Mouse (Mus musculus) kidney, postnatal 0 days (tissue): ENCODE measurements around the gene Mrpl36. TPM values are rescaled to one million over a fixed set of nuclear protein-coding genes. Genes with fewer than 3 reads are reported as not detected.
A peak's percentile ranks its signal among the peaks of the same experiment; 100 is the strongest.

Source experiments
- ATAC-seq: fragments of 200-750 bp; cut with Nextera tagmentation; replicated peaks from 2 replicates; pipeline ENCODE4 v1.8.0; 2017; ENCODE audit warnings: low read depth, moderate number of reproducible peaks, moderate TSS enrichment, moderate library complexity; ENCODE audit not compliant: low FRiP score
- DNase-seq: peaks from one replicate; pipeline ENCODE4 v3.0.0-alpha.2; 2016; ENCODE audit warnings: low spot score
- H3K27ac ChIP-seq: fragments of 300-500 bp; sonication (generic); 2 replicates; pipeline ENCODE4 v1.5.1; 2014; ENCODE audit warnings: mild to moderate bottlenecking
- H3K27me3 ChIP-seq: fragments of 300-500 bp; sonication (generic); 2 replicates; pipeline ENCODE4 v1.6.1; 2014; ENCODE audit warnings: low read length, mixed read lengths; ENCODE audit not compliant: insufficient read depth
- H3K36me3 ChIP-seq: fragments of 300-500 bp; sonication (generic); 2 replicates; pipeline ENCODE4 v1.6.1; 2014; ENCODE audit warnings: low read length, mixed read lengths; ENCODE audit not compliant: insufficient read depth
- H3K4me1 ChIP-seq: fragments of 300-500 bp; sonication (generic); replicated peaks from 2 replicates; pipeline ENCODE4 v1.6.1; 2014; ENCODE audit warnings: antibody characterized with exemption, low read length, mixed read lengths; ENCODE audit not compliant: insufficient read depth
- H3K4me2 ChIP-seq: fragments of 300-500 bp; sonication (generic); 2 replicates; pipeline ENCODE4 v1.6.1; 2014; ENCODE audit warnings: mild to moderate bottlenecking, low read length, moderate library complexity, mixed read lengths
- H3K4me3 ChIP-seq: fragments of 300-500 bp; sonication (generic); replicated peaks from 2 replicates; pipeline ENCODE4 v1.5.1; 2014; ENCODE audit warnings: low read depth, low read length
- H3K9ac ChIP-seq: fragments of 300-500 bp; sonication (generic); 2 replicates; pipeline ENCODE4 v1.6.1; 2014; ENCODE audit warnings: low read depth, low read length
- H3K9me3 ChIP-seq: fragments of 300-500 bp; sonication (generic); replicated peaks from 2 replicates; pipeline ENCODE4 v1.6.1; 2016; ENCODE audit warnings: low read length, inconsistent platforms, mixed read lengths
- CTCF ChIP-seq: IDR thresholded peaks from 2 replicates; pipeline ENCODE4 v1.5.1; 2016; ENCODE audit warnings: antibody characterized with exemption, low read depth, mild to moderate bottlenecking, moderate library complexity
- WGBS: fragments of 180-500 bp; shearing (Covaris S2); extraction: QIAGEN DNeasy Blood & Tissue Kit; methylation state at CpG from one replicate; pipeline ENCODE4 v1.1.7; 2014; 5-methylcytosine and 5-hydroxymethylcytosine counted together
- polyA plus RNA-seq: library from polyadenylated mRNA; unstranded; fragments of >200 nt; fragmentation: Nextera tagmentation; extraction: Ambion mirVana; gene quantifications from 2 replicates; pipeline ENCODE4 v1.2.1, GENCODE M21; 2015

Gene Mrpl36
- polyA plus RNA-seq, 1 experiment from 2014 or later: 153 TPM

- no peak overlapping the region for H3K27ac ChIP-seq
- H3K4me1 ChIP-seq: no peaks in the 10 kb centered on the region
- H3K9ac ChIP-seq: no peak overlapping the region
- no peak overlapping the region for H3K4me2 ChIP-seq
- no peak for TF ChIP-seq CTCF
- H3K4me3 ChIP-seq: no peak overlapping the region
- no peaks in the 10 kb centered on the region for H3K36me3 ChIP-seq
- ATAC-seq: no peak
- H3K27me3 ChIP-seq: no peaks in the 10 kb centered on the region
- no peak for DNase-seq
- WGBS: 86% methylated on average over 9 of the region's 9 CpGs
- H3K9me3 ChIP-seq: no peaks in the 10 kb centered on the region
Observed at GRCm38 (mm10) chr13:73350741-73351140, 22.4 kb downstream of the Mrpl36 start.

GRCm38 (mm10) chr13:73351910-73352309, 23.6 kb downstream of the Mrpl36 start:
- Histone ChIP-seq H3K9me3 (no peaks in the 10 kb centered on the region), H3K4me3 (no peak overlapping the region), H3K27ac (no peak overlapping the region), H3K4me2 (no peak overlapping the region), H3K27me3 (no peaks in the 10 kb centered on the region), H3K9ac (no peak overlapping the region), H3K4me1 (no peaks in the 10 kb centered on the region), H3K36me3 (no peaks in the 10 kb centered on the region)
- no peak for ATAC-seq
- 62% methylated on average over 3 of the region's 3 CpGs for WGBS
- TF ChIP-seq CTCF: peak; percentile 37; the same call in 1 of the 2 replicates
- DNase-seq: no peak

- ATAC-seq (no peak), DNase-seq (no peak)
- no peaks in the 10 kb centered on the region for H3K9me3 ChIP-seq
- no peaks in the 10 kb centered on the region for H3K4me1 ChIP-seq
- TF ChIP-seq CTCF: no peak
- no peaks in the 10 kb centered on the region for H3K36me3 ChIP-seq
- no peaks in the 10 kb centered on the region for H3K27me3 ChIP-seq
- no peak overlapping the region for H3K4me3 ChIP-seq
- no peak overlapping the region for H3K9ac ChIP-seq
- no peak overlapping the region for H3K27ac ChIP-seq
- no peak overlapping the region for H3K4me2 ChIP-seq
Observed at GRCm38 (mm10) chr13:73352491-73352890, 24.2 kb downstream of the Mrpl36 start.

GRCm38 (mm10) chr13:73357106-73357505, 28.8 kb downstream of the Mrpl36 start:
- Histone ChIP-seq H3K4me2 (no peak overlapping the region), H3K36me3 (no peaks in the 10 kb centered on the region), H3K27ac (no peak overlapping the region), H3K4me1 (no peaks in the 10 kb centered on the region), H3K4me3 (no peak overlapping the region), H3K27me3 (no peaks in the 10 kb centered on the region), H3K9ac (no peak overlapping the region), H3K9me3 (no peaks in the 10 kb centered on the region)
- 82% methylated on average over 3 of the region's 3 CpGs for WGBS
- TF ChIP-seq CTCF: no peak
- DNase-seq (no peak), ATAC-seq (no peak)

GRCm38 (mm10) chr13:73373367-73373766, 45.1 kb downstream of the Mrpl36 start:
- Histone ChIP-seq H3K9ac (no peak overlapping the region), H3K4me1 (no peaks in the 10 kb centered on the region), H3K27me3 (no peaks in the 10 kb centered on the region), H3K36me3 (no peaks in the 10 kb centered on the region), H3K4me3 (no peak overlapping the region), H3K27ac (no peak overlapping the region), H3K4me2 (no peak overlapping the region), H3K9me3 (no peaks in the 10 kb centered on the region)
- no peak for DNase-seq
- no peak for ATAC-seq
- TF ChIP-seq CTCF: no peak
- WGBS: 75% methylated on average over 4 of the region's 4 CpGs

- H3K27me3 ChIP-seq: no peaks in the 10 kb centered on the region
- no peak for DNase-seq
- H3K4me2 ChIP-seq: no peak overlapping the region
- no peaks in the 10 kb centered on the region for H3K9me3 ChIP-seq
- no peak overlapping the region for H3K9ac ChIP-seq
- no peak overlapping the region for H3K4me3 ChIP-seq
- H3K36me3 ChIP-seq: no peaks in the 10 kb centered on the region
- WGBS: 73% methylated on average over 2 of the region's 2 CpGs
- no peak for TF ChIP-seq CTCF
- ATAC-seq: no peak
- H3K27ac ChIP-seq: no peak overlapping the region
- no peaks in the 10 kb centered on the region for H3K4me1 ChIP-seq
Observed at GRCm38 (mm10) chr13:73374612-73375011, 46.3 kb downstream of the Mrpl36 start.

- WGBS: 84% methylated on average over 9 of the region's 9 CpGs
- Histone ChIP-seq H3K36me3 (no peaks in the 10 kb centered on the region), H3K27ac (no peak overlapping the region), H3K4me1 (no peaks in the 10 kb centered on the region), H3K4me3 (no peak overlapping the region), H3K9me3 (no peaks in the 10 kb centered on the region), H3K4me2 (no peak overlapping the region), H3K9ac (no peak overlapping the region), H3K27me3 (no peaks in the 10 kb centered on the region)
- DNase-seq: no peak
- TF ChIP-seq CTCF: no peak
- ATAC-seq: no peak
Observed at GRCm38 (mm10) chr13:73377637-73378036, 49.3 kb downstream of the Mrpl36 start.

Other genes starting within 250 kb of the Mrpl36 start
- gene Irx4, start 68.0 kb upstream of the Mrpl36 start, polyA plus RNA-seq: 0.18 and 0.20 TPM in 2 replicates
- 514 and 552 TPM in 2 replicates for gene Ndufs6, start within 50 bp of the Mrpl36 start, polyA plus RNA-seq
- 21.8 and 23.6 TPM in 2 replicates for gene Lpcat1, start 138.7 kb downstream of the Mrpl36 start, polyA plus RNA-seq
- not detected in 2 replicates for gene Slc6a3, start 208.2 kb downstream of the Mrpl36 start, polyA plus RNA-seq